ENCODE assay signal across 13 mouse cellular contexts in genomic region chr12:83752495-83752894, GRCm38 (mm10). TPM values are rescaled to one million over a fixed set of nuclear protein-coding genes. Genes with fewer than 3 reads are reported as not detected.
DNase-seq lines count a peak whose midpoint lies in the region; ATAC-seq lines count a peak whose summit lies in the region.
"Had no signal": no experiment of that assay in that cellular context is flagged by ENCODE, and none has a peak within 500 bp of the region (broad histone marks: within the 10 kb centered on the region; RNA-seq: fewer than 3 reads in every experiment).

No protein-coding gene starts in this region.

- H3K9me3 ChIP-seq in heart, embryonic 12.5 days (replicated peaks), result no peaks in the 10 kb centered on the region
- H3K9me3 ChIP-seq in lung, embryonic 16.5 days (ENCODE audit: control insufficient read depth, low read length), result no peaks in the 10 kb centered on the region
- H3K9me3 ChIP-seq in stomach, embryonic 14.5 days (ENCODE audit: control insufficient read depth, low read depth, low read length), result no peaks in the 10 kb centered on the region
- no peaks in the 10 kb centered on the region for H3K9me3 ChIP-seq in forebrain, embryonic 15.5 days
- H3K9me3 ChIP-seq: embryonic facial prominence, embryonic 15.5 days had no signal

- no peak for ATAC-seq in heart, embryonic 12.5 days (ENCODE audit: insufficient number of reproducible peaks, low FRiP score)
- ATAC-seq in lung, embryonic 16.5 days (ENCODE audit: low read depth), result peak; percentile 91
- ATAC-seq in stomach, embryonic 14.5 days (ENCODE audit: insufficient number of reproducible peaks, insufficient read depth, low FRiP score, low read depth), result 0 out of 2 replicates have a peak, but pooled peaks have one; percentile 37
- ATAC-seq in forebrain, embryonic 15.5 days (replicated peaks), result no peak
- ATAC-seq: activated CD4-positive, CD25-positive, alpha-beta regulatory T cell, adult 4 months had no signal

- H3K4me2 ChIP-seq in heart, embryonic 12.5 days, result no peak overlapping the region
- no peak overlapping the region for H3K4me2 ChIP-seq in lung, embryonic 16.5 days (ENCODE audit: low read depth, low read length)
- no peak overlapping the region for H3K4me2 ChIP-seq in stomach, embryonic 14.5 days (replicated peaks; ENCODE audit: low read depth, low read length)
- H3K4me2 ChIP-seq in forebrain, embryonic 15.5 days (replicated peaks), result no peak overlapping the region
- H3K4me2 ChIP-seq: embryonic facial prominence, embryonic 15.5 days; hindbrain, embryonic 14.5 days had no signal

- no peaks in the 10 kb centered on the region for H3K27me3 ChIP-seq in heart, embryonic 12.5 days (replicated peaks)
- H3K27me3 ChIP-seq in lung, embryonic 16.5 days (ENCODE audit: control insufficient read depth, insufficient read depth, low read depth, low read length), result no peaks in the 10 kb centered on the region
- H3K27me3 ChIP-seq in stomach, embryonic 14.5 days (ENCODE audit: control insufficient read depth, insufficient read depth, low read length), result no peaks in the 10 kb centered on the region
- no peaks in the 10 kb centered on the region for H3K27me3 ChIP-seq in forebrain, embryonic 15.5 days
- H3K27me3 ChIP-seq: embryonic facial prominence, embryonic 15.5 days had no signal

- no peak overlapping the region for H3K9ac ChIP-seq in heart, embryonic 12.5 days
- H3K9ac ChIP-seq in lung, embryonic 16.5 days (ENCODE audit: low read length), result no peak overlapping the region
- H3K9ac ChIP-seq in stomach, embryonic 14.5 days (replicated peaks; ENCODE audit: low read depth, low read length), result no peak overlapping the region
- H3K9ac ChIP-seq in forebrain, embryonic 15.5 days (replicated peaks), result no peak overlapping the region
- H3K9ac ChIP-seq: embryonic facial prominence, embryonic 15.5 days; hindbrain, embryonic 14.5 days had no signal

- DNase-seq in heart, adult 8-10 months (ENCODE audit: low spot score), result peak; percentile 14
- no peak for DNase-seq in lung, postnatal 36 days
- DNase-seq in heart, postnatal 4 days, result peak; percentile 50
- no peak for DNase-seq in cerebellum, postnatal 36 days
- DNase-seq: thymus, postnatal 36 days had no signal

- H3K27ac ChIP-seq in heart, embryonic 12.5 days (ENCODE audit: poor library complexity, severe bottlenecking), result no peak overlapping the region
- no peak overlapping the region for H3K27ac ChIP-seq in lung, embryonic 16.5 days (ENCODE audit: low read length)
- H3K27ac ChIP-seq in stomach, embryonic 14.5 days (ENCODE audit: low read length), result no peak overlapping the region
- H3K27ac ChIP-seq in forebrain, embryonic 15.5 days (replicated peaks), result no peak overlapping the region
- H3K27ac ChIP-seq: embryonic facial prominence, embryonic 15.5 days; hindbrain, embryonic 14.5 days; macrophage had no signal

- 0 out of 2 replicates have a peak, but pooled peaks cover 5% of the 10 kb centered on the region for H3K4me1 ChIP-seq in heart, embryonic 12.5 days (replicated peaks)
- H3K4me1 ChIP-seq in lung, embryonic 16.5 days (replicated peaks; ENCODE audit: control insufficient read depth, insufficient read depth, low read length), result peaks cover 8% of the 10 kb centered on the region
- 0 out of 2 replicates have a peak, but pooled peaks cover 5% of the 10 kb centered on the region for H3K4me1 ChIP-seq in stomach, embryonic 14.5 days (ENCODE audit: control insufficient read depth, insufficient read depth, low read length)
- H3K4me1 ChIP-seq in forebrain, embryonic 15.5 days, result no peaks in the 10 kb centered on the region

- WGBS in heart, embryonic 12.5 days, result 24% methylated on average over 2 of the region's 2 CpGs
- WGBS in lung, embryonic 16.5 days, result 7% methylated on average over 2 of the region's 2 CpGs
- WGBS in stomach, embryonic 14.5 days, result 21% methylated on average over 2 of the region's 2 CpGs
- 39% methylated on average over 2 of the region's 2 CpGs for WGBS in forebrain, embryonic 15.5 days

- H3K36me3 ChIP-seq in heart, embryonic 12.5 days, result no peaks in the 10 kb centered on the region
- H3K36me3 ChIP-seq in lung, embryonic 16.5 days (ENCODE audit: control insufficient read depth, insufficient read depth, low read length), result no peaks in the 10 kb centered on the region
- H3K36me3 ChIP-seq in stomach, embryonic 14.5 days (ENCODE audit: control insufficient read depth, insufficient read depth, low read length), result no peaks in the 10 kb centered on the region
- H3K36me3 ChIP-seq in forebrain, embryonic 15.5 days, result no peaks in the 10 kb centered on the region
- H3K36me3 ChIP-seq: embryonic facial prominence, embryonic 15.5 days had no signal

- H3K4me3 ChIP-seq in heart, embryonic 12.5 days, result no peak overlapping the region
- no peak overlapping the region for H3K4me3 ChIP-seq in lung, embryonic 16.5 days (ENCODE audit: low read length)
- H3K4me3 ChIP-seq in stomach, embryonic 14.5 days (ENCODE audit: low read depth, low read length), result no peak overlapping the region
- no peak overlapping the region for H3K4me3 ChIP-seq in forebrain, embryonic 15.5 days
- H3K4me3 ChIP-seq: embryonic facial prominence, embryonic 15.5 days had no signal

RNA-seq across cellular contexts. Expression of gene Papln, which starts 10.9 kb away (rescaled TPM):
- 1 to 10 TPM; 3.6 to 7.5 (median 6.5) TPM for total RNA-seq in heart, adult 8-10 months (2022)
- 0.22 and 0.23 TPM in 2 replicates for polyA plus RNA-seq in heart, embryonic 12.5 days (2016; fragmentation: Nextera tagmentation; extraction: Ambion mirVana)
- 1.0 and 1.3 TPM in 2 replicates for polyA plus RNA-seq in lung, embryonic 16.5 days (2015; fragmentation: Nextera tagmentation; extraction: Ambion mirVana)
- total RNA-seq in heart, postnatal 4 days (2021), result 10 to 100 TPM; 13.2 to 15.7 TPM
- polyA plus RNA-seq in stomach, embryonic 14.5 days (2014; fragmentation: Nextera tagmentation; extraction: Ambion mirVana), result 1.4 and 2.2 TPM in 2 replicates
- 0.15 and 0.20 TPM in 2 replicates for polyA plus RNA-seq in forebrain, embryonic 15.5 days (2015; fragmentation: Nextera tagmentation; extraction: Ambion mirVana)
- polyA plus RNA-seq: activated CD4-positive, CD25-positive, alpha-beta regulatory T cell, adult 4 months; macrophage had no signal

Comparison
In these comparisons a context has a peak if more than half of its experiments do, and no peak if none do; other contexts are left out.
1. DNase-seq: peak in heart, adult 8-10 months (single experiment) and heart, postnatal 4 days (single experiment); none in lung, postnatal 36 days (single experiment) and cerebellum, postnatal 36 days (0 of 2).
2. ATAC-seq: peak in lung, embryonic 16.5 days (single experiment) and stomach, embryonic 14.5 days (single experiment); none in heart, embryonic 12.5 days (single experiment) and forebrain, embryonic 15.5 days (single experiment).